Mouse (Mus musculus) c-Kit-negative CD71-positive TER-119-positive erythroid progenitor cells, embryonic 14.5 days (primary cell): ENCODE data around the gene Aox4.

Source experiments
- DNase-seq: peaks from one replicate; pipeline ENCODE4 v3.0.0-alpha.2; 2013; ENCODE audit warnings: low read depth, low spot score

Gene Aox4

GRCm38 (mm10) chr1:58244487-58244886 is 34.3 kb downstream of the Aox4 start:
- no peak for DNase-seq

GRCm38 (mm10) chr1:58248518-58248917 is 38.3 kb downstream of the Aox4 start:
- DNase-seq: no peak

- DNase-seq: no peak
Measured at GRCm38 (mm10) chr1:58253466-58253865, 43.3 kb downstream of the Aox4 start.

GRCm38 (mm10) chr1:58257195-58257991 is 47.2 kb downstream of the Aox4 start:
- DNase-seq: no peak

GRCm38 (mm10) chr1:58260311-58260710 is 50.1 kb downstream of the Aox4 start:
- no peak for DNase-seq

GRCm38 (mm10) chr1:58268231-58268630 is 58.0 kb downstream of the Aox4 start:
- DNase-seq: no peak

GRCm38 (mm10) chr1:58270807-58271569 is 60.8 kb downstream of the Aox4 start:
- no peak for DNase-seq

GRCm38 (mm10) chr1:58275879-58276278 is 65.7 kb downstream of the Aox4 start:
- no peak for DNase-seq

GRCm38 (mm10) chr1:58278026-58278425 is 67.8 kb downstream of the Aox4 start, which contains the start of gene Aox2:
Gene Aox2, plus strand, starts transcription at chr1:58278326.
- no peak for DNase-seq

- DNase-seq: no peak
Measured at GRCm38 (mm10) chr1:58278513-58278912, 68.3 kb downstream of the Aox4 start.

- DNase-seq: no peak
Measured at GRCm38 (mm10) chr1:58280381-58280780, 70.2 kb downstream of the Aox4 start.

GRCm38 (mm10) chr1:58280939-58281624 is 70.9 kb downstream of the Aox4 start:
- no peak for DNase-seq

- no peak for DNase-seq
Measured at GRCm38 (mm10) chr1:58281625-58281988, 71.4 kb downstream of the Aox4 start.

GRCm38 (mm10) chr1:58284505-58284904 is 74.3 kb downstream of the Aox4 start:
- DNase-seq: no peak

- DNase-seq: no peak
Measured at GRCm38 (mm10) chr1:58288091-58288490, 77.9 kb downstream of the Aox4 start.

- no peak for DNase-seq
Measured at GRCm38 (mm10) chr1:58289863-58290469, 79.8 kb downstream of the Aox4 start.

GRCm38 (mm10) chr1:58291394-58292300 is 81.5 kb downstream of the Aox4 start:
- DNase-seq: no peak

- DNase-seq: no peak
Measured at GRCm38 (mm10) chr1:58294730-58295129, 84.5 kb downstream of the Aox4 start.

- no peak for DNase-seq
Measured at GRCm38 (mm10) chr1:58296278-58296677, 86.1 kb downstream of the Aox4 start.

- no peak for DNase-seq
Measured at GRCm38 (mm10) chr1:58296821-58297220, 86.6 kb downstream of the Aox4 start.

GRCm38 (mm10) chr1:58298347-58298746 is 88.2 kb downstream of the Aox4 start:
- DNase-seq: no peak
